Mouse (Mus musculus): ENCODE results near the gene Adcy5.

Adcy5 gene

DNA sequence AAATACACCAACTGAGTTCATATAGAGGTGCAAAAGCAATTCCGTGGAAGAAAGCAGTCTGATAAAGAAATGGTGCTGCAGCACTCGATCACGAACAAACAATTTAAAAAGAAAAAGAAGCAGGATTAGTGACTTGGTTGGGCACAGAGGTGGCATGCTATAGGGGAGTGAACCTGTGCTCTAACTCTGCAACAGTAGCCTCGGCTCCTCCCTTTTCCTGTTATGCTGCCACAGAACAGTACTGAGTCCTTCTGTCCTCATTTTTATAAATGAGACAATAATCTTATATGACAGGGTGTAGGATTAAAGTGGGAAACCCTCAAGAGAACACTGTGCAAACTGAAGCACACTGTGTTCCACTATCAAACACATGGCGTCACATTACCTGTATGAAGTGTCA lies 162.8 kb downstream of the Adcy5 start:
- no peak for DNase-seq (ENCODE audit: low spot score in 2 of 2)

DNA sequence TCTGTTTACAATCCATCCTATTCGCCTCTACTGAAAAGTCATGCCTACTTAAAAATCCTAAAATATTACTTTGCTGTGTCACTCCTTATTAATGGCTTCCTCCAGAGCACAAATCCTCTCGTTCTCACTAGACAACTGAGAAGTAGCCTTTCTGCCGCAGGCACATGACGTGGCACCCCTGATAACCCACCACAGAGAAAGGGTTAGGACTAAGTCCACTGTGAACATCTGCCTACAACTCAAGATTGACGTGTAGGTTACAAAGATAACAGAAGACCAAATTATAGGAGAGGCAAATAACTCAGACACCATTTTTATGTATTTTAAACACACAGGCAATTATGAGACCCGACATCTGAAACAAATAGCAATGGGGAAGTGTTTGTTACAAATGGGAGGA lies 163.7 kb downstream of the Adcy5 start:
- no peak for DNase-seq (ENCODE audit: low spot score in 2 of 2)

DNA sequence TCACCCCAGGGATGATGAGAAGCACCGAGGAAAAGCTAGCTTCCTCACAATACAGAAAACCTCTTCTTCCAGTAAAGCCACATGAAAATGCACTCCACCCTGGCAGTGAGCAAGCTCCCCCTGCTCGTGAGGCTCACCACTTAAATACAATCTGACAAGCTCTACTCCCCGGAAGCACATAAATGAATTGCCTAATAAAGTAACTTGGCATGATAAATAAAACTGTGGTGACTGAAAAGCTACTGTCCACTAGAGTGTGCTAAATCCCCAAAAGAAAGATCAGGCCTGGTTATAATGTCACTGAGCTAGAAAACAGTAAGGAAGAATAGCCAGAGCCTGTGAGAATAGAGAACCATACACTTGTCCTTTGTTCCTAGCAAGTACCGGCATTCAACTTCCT lies 164.7 kb downstream of the Adcy5 start:
- no peak for DNase-seq (ENCODE audit: low spot score in 2 of 2)

DNA sequence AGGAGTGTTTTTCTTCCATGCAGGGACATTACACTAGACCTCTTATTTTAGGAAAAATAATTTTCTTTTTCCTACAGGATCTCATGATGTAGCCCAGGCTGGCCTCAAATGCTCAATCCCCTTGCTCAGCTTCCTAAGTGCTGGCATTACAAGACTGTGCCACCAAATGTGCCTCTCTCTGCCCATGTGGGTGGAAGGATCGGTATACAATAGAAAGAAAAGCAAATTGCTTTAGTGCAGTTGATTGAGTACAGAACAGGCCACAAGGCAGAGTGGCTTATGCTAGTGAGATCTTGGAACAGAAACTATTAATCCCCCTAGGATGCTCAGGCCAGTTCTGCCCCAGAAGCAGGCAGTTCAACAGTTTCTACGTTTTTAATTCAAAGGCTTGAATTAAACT lies 165.1 kb downstream of the Adcy5 start:
- no peak for DNase-seq (ENCODE audit: low spot score in 2 of 2)

DNA sequence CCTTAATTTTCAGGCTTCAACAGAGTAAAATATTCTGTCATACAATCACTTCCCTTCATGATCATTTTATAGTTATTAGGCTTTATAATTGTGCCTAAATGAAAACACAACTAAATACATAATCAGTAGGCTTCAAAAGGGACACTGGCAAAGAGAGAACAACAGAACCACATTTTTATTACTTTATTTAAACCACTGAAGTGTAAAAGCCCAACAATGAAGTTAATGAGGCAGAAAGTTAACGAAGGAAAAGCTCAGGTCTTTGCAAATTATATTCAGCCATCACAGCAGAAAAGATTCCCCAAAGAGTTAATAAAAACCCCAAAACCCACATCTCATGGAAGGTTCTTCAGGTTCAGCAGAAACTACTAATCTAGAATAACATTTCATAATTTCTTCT lies 175.8 kb downstream of the Adcy5 start:
- no peak for DNase-seq (ENCODE audit: low spot score in 2 of 2)
